Mouse (Mus musculus): ENCODE data around the gene Znrd1as.
A peak's percentile ranks its signal among the peaks of the same experiment; 100 is the strongest.

Gene Znrd1as

GRCm38 (mm10) chr17:36957999-36958743 is at the start of gene Znrd1as, which contains the start of gene Znrd1:
Znrd1as (plus strand) TSS chr17:36958592.
Znrd1 (minus strand) TSS chr17:36958559.
- peak; percentile 90 to 92 for DNase-seq (ENCODE audit: low spot score in 2 of 2)

GRCm38 (mm10) chr17:36909802-36910201 is 48.6 kb upstream of the Znrd1as start:
- no peak for DNase-seq (ENCODE audit: low spot score in 2 of 2)

- no peak for DNase-seq (ENCODE audit: low spot score in 2 of 2)
Observed at GRCm38 (mm10) chr17:36912031-36912430, 46.4 kb upstream of the Znrd1as start.

- DNase-seq (ENCODE audit: low spot score in 2 of 2): peak; percentile 29 to 79
Observed at GRCm38 (mm10) chr17:36914108-36914507, 44.3 kb upstream of the Znrd1as start.

- peak in 1 of 2 experiments; percentile 74 for DNase-seq (ENCODE audit: low spot score in 2 of 2)
Observed at GRCm38 (mm10) chr17:36915076-36915475, 43.3 kb upstream of the Znrd1as start.

GRCm38 (mm10) chr17:36920239-36920638 is 38.2 kb upstream of the Znrd1as start:
- peak in 1 of 2 experiments; percentile 24 for DNase-seq (ENCODE audit: low spot score in 2 of 2)

DNA sequence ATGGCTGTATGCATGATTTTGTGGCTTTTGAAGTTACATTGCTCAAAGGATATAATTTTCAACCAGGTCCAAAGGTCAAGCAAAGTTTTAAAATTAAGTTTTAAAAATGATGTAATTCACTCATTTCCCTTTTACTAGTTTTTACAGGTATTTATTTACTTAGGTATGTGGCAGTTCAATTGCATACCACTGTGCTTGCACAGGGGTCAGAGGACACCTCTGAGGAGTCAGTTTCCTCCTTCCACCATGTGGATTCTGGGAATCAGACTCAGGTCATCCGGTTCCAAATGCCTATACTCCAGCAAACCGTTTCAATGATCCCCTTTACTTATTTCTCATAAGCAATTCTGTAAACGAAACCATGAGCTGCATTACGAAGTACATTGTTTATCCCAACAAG is 35.7 kb upstream of the Znrd1as start:
- DNase-seq (ENCODE audit: low spot score in 2 of 2): no peak

DNA sequence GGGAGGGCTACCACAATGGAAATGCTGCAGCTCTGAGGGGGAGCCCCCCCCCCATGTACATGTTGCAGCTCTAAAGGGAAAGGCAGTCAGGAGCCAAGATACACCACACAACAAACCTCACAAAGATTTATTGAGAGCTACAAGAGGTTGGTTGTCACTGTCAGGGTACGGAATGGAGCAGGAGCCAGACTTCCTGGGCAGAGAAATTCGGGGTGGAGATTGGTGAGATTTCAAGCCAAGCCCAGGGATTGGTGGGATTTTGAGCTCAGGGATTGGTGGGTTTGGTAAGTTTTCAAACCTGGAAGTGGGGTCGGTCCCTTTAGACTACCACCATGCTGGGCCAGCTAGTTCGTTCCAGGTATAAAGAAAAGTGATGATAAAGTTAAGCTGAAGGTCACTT is 34.9 kb upstream of the Znrd1as start:
- no peak for DNase-seq (ENCODE audit: low spot score in 2 of 2)

DNA sequence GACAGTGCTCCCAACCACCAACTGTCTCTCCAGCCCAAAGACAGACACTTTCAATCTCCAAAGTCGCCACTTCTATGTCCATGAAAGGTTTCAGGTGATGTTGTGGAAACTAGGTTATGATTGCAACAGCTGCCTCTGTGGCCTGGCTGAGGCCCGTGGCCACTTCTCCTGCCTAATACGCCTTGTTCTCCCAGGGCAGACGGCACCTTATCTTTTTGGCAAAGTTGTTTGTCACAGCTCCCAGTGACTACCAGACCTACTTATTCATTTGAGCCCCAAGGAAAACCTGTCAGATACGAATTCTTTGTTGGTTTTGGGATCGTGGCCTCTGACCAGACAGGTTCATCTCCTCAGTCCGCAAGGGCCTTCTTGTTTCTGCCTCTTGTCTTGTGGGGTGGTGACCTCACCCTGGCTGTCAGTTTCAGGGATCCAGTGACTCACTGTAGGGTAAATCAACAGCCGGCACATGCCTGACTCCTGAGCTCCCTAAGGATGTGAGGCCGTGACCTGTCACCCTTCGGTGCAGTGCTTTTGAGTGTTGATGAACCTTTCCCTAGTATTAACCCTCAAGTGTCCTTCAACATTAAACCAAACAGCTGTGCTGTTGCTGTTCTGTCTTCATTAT is 30.8 kb upstream of the Znrd1as start:
- DNase-seq (ENCODE audit: low spot score in 2 of 2): no peak

GRCm38 (mm10) chr17:36929236-36929932 is 29.0 kb upstream of the Znrd1as start:
- DNase-seq (ENCODE audit: low spot score in 2 of 2): no peak

DNA sequence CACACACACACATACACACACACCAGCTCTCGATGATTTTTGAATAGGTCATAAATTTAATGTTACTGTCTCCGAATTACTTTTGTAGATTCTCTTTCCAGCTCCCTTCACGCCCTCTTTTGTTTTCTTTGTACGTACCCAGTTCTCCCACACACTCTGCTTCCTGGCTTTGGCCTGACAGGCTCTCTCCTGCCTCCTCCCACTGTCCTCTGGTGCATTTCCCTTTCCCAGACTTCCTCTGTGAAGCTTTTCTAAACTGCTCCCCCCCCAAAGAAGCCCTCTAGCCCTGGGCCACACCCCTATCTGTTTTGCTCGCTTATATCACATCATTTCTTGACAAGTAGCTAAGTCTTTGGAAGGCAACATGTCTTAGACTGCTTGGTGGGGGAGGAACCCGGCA is 28.2 kb upstream of the Znrd1as start:
- no peak for DNase-seq (ENCODE audit: low spot score in 2 of 2)

- no peak for DNase-seq (ENCODE audit: low spot score in 2 of 2)
Observed at GRCm38 (mm10) chr17:36931130-36931529, 27.3 kb upstream of the Znrd1as start.

DNA sequence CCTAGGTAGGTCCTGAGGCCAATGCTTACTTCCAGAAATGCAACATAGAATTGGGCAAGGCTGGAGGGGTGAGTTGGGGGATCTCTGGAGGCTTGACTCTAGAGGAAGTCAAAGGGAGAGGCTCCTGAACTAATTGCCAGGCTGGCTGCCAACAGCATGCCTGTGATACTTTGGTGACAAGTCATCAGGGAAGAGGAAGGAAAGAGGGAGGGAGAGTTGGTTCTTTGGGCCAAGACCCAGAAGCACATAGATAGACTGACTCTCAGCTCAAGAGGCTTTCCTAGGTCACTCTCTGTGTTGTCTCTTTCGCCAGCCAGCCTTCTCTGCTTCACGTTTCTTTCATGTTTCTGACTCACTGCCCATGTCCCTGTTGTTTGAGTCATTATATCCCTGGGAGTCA is 26.6 kb upstream of the Znrd1as start:
- no peak for DNase-seq (ENCODE audit: low spot score in 2 of 2)

GRCm38 (mm10) chr17:36938056-36938455 is 20.3 kb upstream of the Znrd1as start:
- no peak for DNase-seq (ENCODE audit: low spot score in 2 of 2)

- peak; percentile 64 to 72 for DNase-seq (ENCODE audit: low spot score in 2 of 2)
Observed at GRCm38 (mm10) chr17:36942391-36942790, 16.0 kb upstream of the Znrd1as start.

DNA sequence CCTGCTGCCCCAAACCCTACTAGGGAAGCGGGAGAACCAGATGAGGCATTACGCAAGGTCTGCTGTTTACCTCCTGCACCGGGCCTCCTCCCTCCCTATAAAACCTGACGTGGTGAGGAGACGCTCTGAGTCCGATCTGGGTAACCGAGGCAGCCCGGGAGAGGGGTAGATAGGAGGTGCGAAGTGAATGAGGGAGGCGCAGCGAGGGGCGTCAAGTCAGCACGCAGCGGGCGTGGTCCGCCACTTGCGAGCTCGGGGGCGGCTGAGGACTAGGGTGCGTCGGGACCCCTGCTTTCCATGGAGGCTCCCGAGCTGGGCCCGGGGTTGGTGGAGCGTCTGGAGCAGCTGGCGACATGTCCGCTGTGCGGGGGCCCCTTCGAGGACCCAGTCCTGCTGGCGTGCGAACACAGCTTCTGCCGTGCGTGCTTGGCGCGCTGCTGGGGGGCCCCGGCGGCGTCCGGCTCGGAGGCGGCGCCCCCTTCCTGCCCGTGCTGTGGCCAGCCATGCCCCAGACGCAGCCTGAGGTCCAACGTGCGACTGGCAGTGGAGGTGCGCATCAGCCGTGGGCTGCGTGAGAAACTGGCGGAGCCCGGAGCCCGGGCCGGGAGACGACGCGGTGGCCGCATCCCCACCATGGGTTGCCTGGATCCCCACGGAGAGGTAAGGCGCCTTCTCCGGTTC is 15.5 kb upstream of the Znrd1as start, which contains the start of gene Rnf39:
TSS of gene Rnf39 (plus strand) at position 128 of the 681 bp plus-strand sequence.
- DNase-seq (ENCODE audit: low spot score in 2 of 2): no peak

- no peak for DNase-seq (ENCODE audit: low spot score in 2 of 2)
Observed at GRCm38 (mm10) chr17:36943691-36944090, 14.7 kb upstream of the Znrd1as start.

GRCm38 (mm10) chr17:36944121-36944775 is 14.1 kb upstream of the Znrd1as start:
- no peak for DNase-seq (ENCODE audit: low spot score in 2 of 2)

DNA sequence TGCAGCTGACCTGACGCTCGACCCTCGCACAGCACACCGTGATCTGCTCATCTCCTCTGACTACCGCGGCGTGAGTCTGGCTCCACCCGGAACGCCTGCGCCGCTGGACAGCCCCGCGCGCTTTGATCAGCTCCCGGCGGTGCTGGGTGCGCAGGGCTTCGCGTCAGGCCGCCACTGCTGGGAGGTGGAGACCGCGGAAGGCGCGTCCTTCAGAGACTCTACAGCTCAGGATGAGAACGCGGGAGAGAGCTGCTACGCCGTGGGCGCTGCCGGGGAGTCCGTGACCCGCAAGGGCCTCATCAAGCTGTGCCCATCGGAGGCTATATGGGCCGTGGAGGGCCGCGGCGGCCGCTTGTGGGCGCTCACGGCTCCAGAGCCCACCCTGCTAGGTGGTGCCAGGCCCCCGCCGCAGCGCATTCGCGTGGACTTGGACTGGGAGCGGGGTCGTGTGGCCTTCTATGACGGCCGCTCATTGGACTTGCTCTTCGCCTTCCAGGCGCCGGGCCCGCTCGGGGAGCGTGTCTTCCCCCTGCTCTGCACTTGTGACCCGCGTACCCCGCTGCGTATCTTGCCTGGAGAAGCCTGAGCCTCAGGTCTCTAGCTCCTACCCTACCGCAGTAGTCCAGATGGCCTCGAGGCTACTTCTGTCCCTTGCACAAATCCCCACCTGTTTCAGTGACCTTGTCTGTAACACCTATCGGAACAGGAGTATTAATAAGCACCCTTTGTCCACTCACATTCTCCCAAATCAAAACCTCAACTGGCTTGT is 11.2 kb upstream of the Znrd1as start:
- DNase-seq (ENCODE audit: low spot score in 2 of 2): peak in 1 of 2 experiments; percentile 64

GRCm38 (mm10) chr17:36948286-36948685 is 10.1 kb upstream of the Znrd1as start:
- DNase-seq (ENCODE audit: low spot score in 2 of 2): no peak

- DNase-seq (ENCODE audit: low spot score in 2 of 2): no peak
Observed at GRCm38 (mm10) chr17:36949265-36949664, 9.1 kb upstream of the Znrd1as start.

Measured in urinary bladder, postnatal 4 days (tissue).